Comparison of ENCODE assay signal across 8 mouse cellular contexts in genomic region chr6:48445181-48446101, GRCm38 (mm10). TPM values are rescaled to one million over a fixed set of nuclear protein-coding genes. Genes with fewer than 3 reads are reported as not detected.
DNase-seq lines count a peak whose midpoint lies in the region; ATAC-seq and TF ChIP-seq lines count a peak whose summit lies in the region.

TSS of gene Zfp467 (minus strand) at chr6:48445825.

- peak within 1 kb of the TSS; percentile 62 for H3K9ac ChIP-seq in ES-E14 (ENCODE audit: insufficient read depth, low read depth, low read length, poor library complexity, severe bottlenecking)
- peak within 1 kb of the TSS; percentile 74 for H3K9ac ChIP-seq in forebrain, embryonic 16.5 days (replicated peaks; ENCODE audit: low read depth, low read length)
- peak within 1 kb of the TSS; percentile 87 for H3K9ac ChIP-seq in lung, embryonic 14.5 days

- H3K4me1 ChIP-seq in ES-E14 (ENCODE audit: control insufficient read depth in 2 of 2, insufficient read depth in 2 of 2, low read length in 2 of 2, poor library complexity in 1 of 2) = peaks cover 0 to 13% of the 10 kb centered on the region in 2 experiments; a peak in 2 of 4 replicates
- H3K4me1 ChIP-seq in forebrain, embryonic 16.5 days (replicated peaks; ENCODE audit: control insufficient read depth, insufficient read depth, low read length) = peaks cover 12% of the 10 kb centered on the region
- peaks cover 15% of the 10 kb centered on the region; the same call in 1 of the 2 replicates for H3K4me1 ChIP-seq in lung, embryonic 14.5 days (ENCODE audit: insufficient read depth)

- peak within 1 kb of the TSS; percentile 88 for H3K4me2 ChIP-seq in forebrain, embryonic 16.5 days (ENCODE audit: low read length)
- peak within 1 kb of the TSS; percentile 86 for H3K4me2 ChIP-seq in lung, embryonic 14.5 days

- DNase-seq in ES-E14 (ENCODE audit: low read depth, low spot score) = peak; percentile 22
- peak; percentile 34 for DNase-seq in heart, postnatal 25 days (ENCODE audit: low spot score)
- peak in 1 of 2 experiments; percentile 43 for DNase-seq in layer of hippocampus, adult 18-20 months (ENCODE audit: low spot score in 2 of 2)
- peak; percentile 65 for DNase-seq in lung, embryonic 14.5 days
- DNase-seq in thymus, postnatal 4 days = peak; percentile 59

- H3K27ac ChIP-seq in ES-E14 (ENCODE audit: insufficient read depth, low read depth, low read length, poor library complexity, severe bottlenecking) = peak within 1 kb of the TSS; percentile 54; the same call in 1 of the 2 replicates
- peak within 1 kb of the TSS; percentile 85 for H3K27ac ChIP-seq in forebrain, embryonic 16.5 days (ENCODE audit: low read length)
- H3K27ac ChIP-seq in lung, embryonic 14.5 days (ENCODE audit: low read depth) = peak within 1 kb of the TSS; percentile 96

- ATAC-seq in cerebellum, adult (ENCODE audit: insufficient number of reproducible peaks, low FRiP score, low TSS enrichment) = peak; percentile 34; the same call in 1 of the 2 replicates
- peak; percentile 36 for ATAC-seq in forebrain, embryonic 16.5 days
- ATAC-seq in lung, embryonic 14.5 days (ENCODE audit: insufficient read depth) = peak; percentile 32; the same call in 1 of the 2 replicates
- no peak for ATAC-seq in neutrophil, adult 5-6 weeks (ENCODE audit: extremely low read depth, insufficient number of reproducible peaks, low FRiP score, poor library complexity, severe bottlenecking)

- 1% methylated on average over 64 of the region's 65 CpGs for WGBS in forebrain, embryonic 16.5 days
- under 1% methylated on average over 65 of the region's 65 CpGs for WGBS in lung, embryonic 14.5 days

- H3K9me3 ChIP-seq in ES-E14 (ENCODE audit: control insufficient read depth, insufficient read depth, low read depth, low read length) = no peaks in the 10 kb centered on the region
- H3K9me3 ChIP-seq in forebrain, embryonic 16.5 days (ENCODE audit: control insufficient read depth, low read length) = no peaks in the 10 kb centered on the region
- H3K9me3 ChIP-seq in lung, embryonic 14.5 days (ENCODE audit: low read depth, low read length) = no peaks in the 10 kb centered on the region

- peak within 1 kb of the TSS; percentile 71 to 80 for H3K4me3 ChIP-seq in ES-E14 (ENCODE audit: insufficient read depth in 1 of 2, low read depth in 1 of 2, low read length in 2 of 2, poor library complexity in 1 of 2, severe bottlenecking in 1 of 2)
- H3K4me3 ChIP-seq in forebrain, embryonic 16.5 days (replicated peaks; ENCODE audit: low read length) = peak within 1 kb of the TSS; percentile 64
- peak within 1 kb of the TSS; percentile 84 for H3K4me3 ChIP-seq in lung, embryonic 14.5 days (ENCODE audit: low read depth, low read length)

- no peak for TF ChIP-seq CTCF in lung, embryonic 14.5 days (IDR thresholded peaks at IDR 0.05; ENCODE audit: low read depth)

- intact Hi-C loops in heart, postnatal 25 days (cut with DNase I) = no loop called here

- in situ Hi-C loops in ES-E14 (cut with MboI; ENCODE audit: low sequenced_read_pairs in 2 of 2, unreplicated experiment in 2 of 2) = no loop called here

- H3K36me3 ChIP-seq in ES-E14 (ENCODE audit: control insufficient read depth, insufficient read depth, low read length, poor library complexity, severe bottlenecking) = no peaks in the 10 kb centered on the region
- H3K36me3 ChIP-seq in forebrain, embryonic 16.5 days (ENCODE audit: control insufficient read depth, insufficient read depth) = peaks cover 9% of the 10 kb centered on the region
- peaks cover 21% of the 10 kb centered on the region for H3K36me3 ChIP-seq in lung, embryonic 14.5 days (ENCODE audit: insufficient read depth)

- H3K27me3 ChIP-seq in forebrain, embryonic 16.5 days (replicated peaks; ENCODE audit: control insufficient read depth, insufficient read depth, low read length) = no peaks in the 10 kb centered on the region
- H3K27me3 ChIP-seq in lung, embryonic 14.5 days (ENCODE audit: insufficient read depth, low read length) = no peaks in the 10 kb centered on the region

TF ChIP-seq in ES-E14, 5 proteins besides CTCF, POLR2A, EP300 and RAD21:
- no peak for TF ChIP-seq ZC3H11A (IDR thresholded peaks at IDR 0.05; ENCODE audit: borderline replicate concordance, low read depth, low read length)
- TF ChIP-seq ZNF384 (IDR thresholded peaks at IDR 0.05; ENCODE audit: low read depth, low read length) = no peak
- no peak for TF ChIP-seq CHD2 (IDR thresholded peaks at IDR 0.05; ENCODE audit: low read depth, low read length)
- no peak for TF ChIP-seq MAFK (IDR thresholded peaks at IDR 0.05; ENCODE audit: insufficient read depth, low read depth, low read length)
- TF ChIP-seq HCFC1 (IDR thresholded peaks at IDR 0.05; ENCODE audit: borderline replicate concordance, insufficient read depth, low read length) = no peak

RNA-seq across cellular contexts. Expression of gene Zfp467, which starts in this region (rescaled TPM):
- total RNA-seq in ES-E14 (2012; rRNA removed) = 0.53 and 1.3 TPM in 2 replicates
- polyA plus RNA-seq in forebrain, embryonic 16.5 days (2015; fragmentation: Nextera tagmentation; extraction: Ambion mirVana) = 28.7 and 29.8 TPM in 2 replicates
- total RNA-seq in heart, postnatal 25 days (2021) = 10 to 100 TPM; 11.7 to 12.4 TPM
- 10 to 100 TPM; 22.3 TPM for total RNA-seq in layer of hippocampus, adult 18-20 months (2021)
- polyA plus RNA-seq in lung, embryonic 14.5 days (2014; fragmentation: Nextera tagmentation; extraction: Ambion mirVana) = 20.7 TPM in 2 replicates
- 4.9 and 10.8 TPM in 2 replicates for total RNA-seq in neutrophil, adult 5-6 weeks (2017)
